Mouse (Mus musculus): ENCODE measurements around the gene Polr2g. TPM values are rescaled to one million over a fixed set of nuclear protein-coding genes. Genes with fewer than 3 reads are reported as not detected.
"Not testable (repeated sequence)": the region's sequence is repeated elsewhere in the genome, so short reads cannot be mapped to it uniquely, and the experiment has no call there.

Gene Polr2g
- 129 and 143 TPM in 2 replicates for polyA plus RNA-seq (2015; fragmentation: Nextera tagmentation; extraction: Ambion mirVana)

GRCm38 (mm10) chr19:8798264-8798946 is at the start of gene Polr2g:
Gene Polr2g, minus strand, starts transcription at chr19:8798577.
- Histone ChIP-seq H3K9ac (peak within 1 kb of the TSS; percentile 94), H3K4me3 (peak within 1 kb of the TSS; percentile 93), H3K27me3 (replicated peaks) (no peaks in the 10 kb centered on the region), H3K4me1 (peaks cover 22% of the 10 kb centered on the region), H3K27ac (replicated peaks) (peak within 1 kb of the TSS; percentile 80), H3K4me2 (peak within 1 kb of the TSS; percentile 96), H3K9me3 (no peaks in the 10 kb centered on the region), H3K36me3 (peaks cover 32% of the 10 kb centered on the region)
- WGBS = 1% methylated on average over 25 of the region's 25 CpGs
- ATAC-seq (ENCODE audit: extremely low read depth, insufficient number of reproducible peaks, low FRiP score, low TSS enrichment) = peak; percentile 69; the same call in 1 of the 2 replicates

- Histone ChIP-seq H3K27ac (replicated peaks) (no peak overlapping the region), H3K27me3 (replicated peaks) (no peaks in the 10 kb centered on the region), H3K4me1 (peaks cover 17% of the 10 kb centered on the region), H3K4me3 (no peak overlapping the region), H3K4me2 (no peak overlapping the region), H3K9ac (no peak overlapping the region; the same call in 1 of the 2 replicates), H3K36me3 (peaks cover 58% of the 10 kb centered on the region), H3K9me3 (no peaks in the 10 kb centered on the region)
- WGBS = 65% methylated on average over 5 of the region's 5 CpGs
- ATAC-seq (ENCODE audit: extremely low read depth, insufficient number of reproducible peaks, low FRiP score, low TSS enrichment) = no peak
Measured at GRCm38 (mm10) chr19:8844371-8845129, 46.2 kb upstream of the Polr2g start.

- no peak overlapping the region for H3K9ac ChIP-seq
- no peaks in the 10 kb centered on the region for H3K27me3 ChIP-seq (replicated peaks)
- peaks cover 33% of the 10 kb centered on the region for H3K4me1 ChIP-seq
- no peak for ATAC-seq (ENCODE audit: extremely low read depth, insufficient number of reproducible peaks, low FRiP score, low TSS enrichment)
- peaks cover 46% of the 10 kb centered on the region for H3K36me3 ChIP-seq
- no peak overlapping the region for H3K4me3 ChIP-seq
- WGBS = 85% methylated on average over 6 of the region's 6 CpGs
- no peak overlapping the region for H3K27ac ChIP-seq (replicated peaks)
- no peak overlapping the region for H3K4me2 ChIP-seq
- no peaks in the 10 kb centered on the region for H3K9me3 ChIP-seq
Measured at GRCm38 (mm10) chr19:8842961-8843360, 44.6 kb upstream of the Polr2g start.

- H3K4me2 ChIP-seq = peak overlapping the region; percentile 85
- no peaks in the 10 kb centered on the region for H3K27me3 ChIP-seq (replicated peaks)
- H3K27ac ChIP-seq (replicated peaks) = no peak overlapping the region
- H3K9me3 ChIP-seq = no peaks in the 10 kb centered on the region
- 91% methylated on average over 7 of the region's 7 CpGs for WGBS
- ATAC-seq (ENCODE audit: extremely low read depth, insufficient number of reproducible peaks, low FRiP score, low TSS enrichment) = no peak
- H3K9ac ChIP-seq = peak overlapping the region; percentile 84
- H3K4me3 ChIP-seq = peak overlapping the region; percentile 68
- H3K4me1 ChIP-seq = peaks cover 34% of the 10 kb centered on the region
- H3K36me3 ChIP-seq = peaks cover 31% of the 10 kb centered on the region
Measured at GRCm38 (mm10) chr19:8841012-8841411, 42.6 kb upstream of the Polr2g start.

GRCm38 (mm10) chr19:8839908-8840791 is 41.8 kb upstream of the Polr2g start:
- H3K9ac ChIP-seq = peak overlapping the region; percentile 84
- H3K27me3 ChIP-seq (replicated peaks) = no peaks in the 10 kb centered on the region
- 25% methylated on average over 29 of the region's 29 CpGs for WGBS
- peak overlapping the region; percentile 68 for H3K4me3 ChIP-seq
- ATAC-seq (ENCODE audit: extremely low read depth, insufficient number of reproducible peaks, low FRiP score, low TSS enrichment) = peak; percentile 34; the same call in 1 of the 2 replicates
- peaks cover 30% of the 10 kb centered on the region for H3K36me3 ChIP-seq
- H3K9me3 ChIP-seq = no peaks in the 10 kb centered on the region
- H3K4me1 ChIP-seq = peaks cover 34% of the 10 kb centered on the region
- peak overlapping the region; percentile 55 for H3K27ac ChIP-seq (replicated peaks)
- H3K4me2 ChIP-seq = peak overlapping the region; percentile 85

GRCm38 (mm10) chr19:8839103-8839907 is 40.9 kb upstream of the Polr2g start, which contains the start of gene Gng3:
Gene Gng3, minus strand, starts transcription at chr19:8839194.
- no peaks in the 10 kb centered on the region for H3K27me3 ChIP-seq (replicated peaks)
- H3K36me3 ChIP-seq = peaks cover 35% of the 10 kb centered on the region
- 56% methylated on average over 11 of the region's 11 CpGs for WGBS
- peaks cover 34% of the 10 kb centered on the region for H3K4me1 ChIP-seq
- H3K9ac ChIP-seq = peak within 1 kb of the TSS; percentile 85
- H3K27ac ChIP-seq (replicated peaks) = peak within 1 kb of the TSS; percentile 95
- H3K4me2 ChIP-seq = peak within 1 kb of the TSS; percentile 87
- H3K4me3 ChIP-seq = peak within 1 kb of the TSS; percentile 62
- no peak for ATAC-seq (ENCODE audit: extremely low read depth, insufficient number of reproducible peaks, low FRiP score, low TSS enrichment)
- H3K9me3 ChIP-seq = no peaks in the 10 kb centered on the region

- no peak for ATAC-seq (ENCODE audit: extremely low read depth, insufficient number of reproducible peaks, low FRiP score, low TSS enrichment)
Measured at GRCm38 (mm10) chr19:8838041-8838730, 39.8 kb upstream of the Polr2g start.

GRCm38 (mm10) chr19:8837251-8837791 is 38.9 kb upstream of the Polr2g start, which contains the start of gene Bscl2:
Gene Bscl2, plus strand, starts transcription at chr19:8837467.
- peak; percentile 43; the same call in 1 of the 2 replicates for ATAC-seq (ENCODE audit: extremely low read depth, insufficient number of reproducible peaks, low FRiP score, low TSS enrichment)
- under 1% methylated on average over 38 of the region's 38 CpGs for WGBS

More at GRCm38 (mm10) chr19:8838041-8838730, 39.8 kb upstream of the Polr2g start:
- Histone ChIP-seq H3K4me2 (peak overlapping the region; percentile 87), H3K27ac (replicated peaks) (peak overlapping the region; percentile 95), H3K36me3 (peaks cover 41% of the 10 kb centered on the region), H3K27me3 (replicated peaks) (no peaks in the 10 kb centered on the region), H3K9ac (peak overlapping the region; percentile 85), H3K9me3 (no peaks in the 10 kb centered on the region), H3K4me1 (peaks cover 34% of the 10 kb centered on the region), H3K4me3 (peak overlapping the region; percentile 62)
- 18% methylated on average over 15 of the region's 15 CpGs for WGBS

GRCm38 (mm10) chr19:8836327-8836726 is 38.0 kb upstream of the Polr2g start:
- WGBS = 95% methylated on average over 10 of the region's 10 CpGs
- H3K27me3 ChIP-seq (replicated peaks); H3K4me2 ChIP-seq; ATAC-seq (ENCODE audit: extremely low read depth, insufficient number of reproducible peaks, low FRiP score, low TSS enrichment); H3K9me3 ChIP-seq; H3K4me3 ChIP-seq; H3K9ac ChIP-seq: not testable (repeated sequence)
- Histone ChIP-seq H3K27ac (replicated peaks) (peak overlapping the region; percentile 95; the same call in 1 of the 2 replicates), H3K4me1 (peaks cover 34% of the 10 kb centered on the region), H3K36me3 (peaks cover 50% of the 10 kb centered on the region)

More at GRCm38 (mm10) chr19:8837251-8837791, 38.9 kb upstream of the Polr2g start, which contains the start of gene Bscl2:
- Histone ChIP-seq H3K27ac (replicated peaks) (peak within 1 kb of the TSS; percentile 95), H3K9me3 (no peaks in the 10 kb centered on the region), H3K4me2 (peak within 1 kb of the TSS; percentile 87), H3K9ac (peak within 1 kb of the TSS; percentile 85), H3K27me3 (replicated peaks) (no peaks in the 10 kb centered on the region), H3K4me1 (peaks cover 34% of the 10 kb centered on the region), H3K36me3 (peaks cover 42% of the 10 kb centered on the region), H3K4me3 (peak within 1 kb of the TSS; percentile 62)
